Mouse (Mus musculus) splenic B cell, adult 2 months (primary cell): ENCODE results near the gene Alg9.

Experiments used
- DNase-seq: peaks from one replicate; pipeline ENCODE4 v3.0.0-alpha.2; 2011; ENCODE audit warnings: low read depth, low spot score
- H3K27me3 ChIP-seq: 2 replicates; pipeline ENCODE4 v1.6.1; 2012; ENCODE audit warnings: mild to moderate bottlenecking, low read length, moderate library complexity, mixed read lengths; ENCODE audit not compliant: control insufficient read depth, poor library complexity, insufficient read depth, severe bottlenecking
- H3K36me3 ChIP-seq: 2 replicates; pipeline ENCODE4 v1.6.1; 2012; ENCODE audit warnings: mild to moderate bottlenecking, low read length, moderate library complexity, mixed read lengths; ENCODE audit not compliant: control insufficient read depth, poor library complexity, insufficient read depth, severe bottlenecking

Gene Alg9

DNA sequence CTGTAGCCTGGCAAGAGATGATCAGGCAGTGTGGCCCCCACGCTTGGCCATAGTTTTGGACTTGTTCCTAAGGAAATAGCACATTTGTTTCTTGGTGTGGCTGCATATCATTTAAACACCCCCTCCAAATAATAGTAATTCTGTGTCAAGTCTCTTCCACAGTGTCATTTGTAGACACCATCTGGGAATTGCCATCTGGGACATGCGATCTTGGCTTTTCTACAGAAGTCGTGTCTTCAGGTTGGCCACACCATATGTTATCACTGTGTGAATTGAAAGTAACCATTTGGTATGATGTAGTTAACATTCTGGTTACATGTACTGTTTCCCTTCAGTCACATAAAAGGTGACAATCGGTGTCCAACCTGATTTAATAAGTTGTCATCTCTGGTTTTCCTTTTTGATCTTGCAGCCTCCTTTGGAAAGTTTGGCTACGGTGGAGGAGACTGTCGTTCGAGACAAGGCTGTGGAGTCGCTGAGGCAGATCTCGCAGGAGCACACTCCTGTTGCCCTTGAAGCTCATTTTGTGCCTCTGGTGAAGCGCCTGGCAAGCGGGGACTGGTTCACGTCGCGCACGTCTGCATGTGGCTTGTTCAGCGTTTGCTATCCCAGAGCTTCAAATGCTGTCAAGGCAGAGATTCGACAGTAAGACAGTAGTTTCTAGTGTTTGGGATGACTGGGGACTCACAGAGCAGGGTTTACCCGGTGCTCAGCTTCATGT is 86.5 kb downstream of the Alg9 start:
- peaks cover 14% of the 10 kb centered on the region for H3K36me3 ChIP-seq
- no peak for DNase-seq
- H3K27me3 ChIP-seq, result no peaks in the 10 kb centered on the region

GRCm38 (mm10) chr9:50863824-50864223 is 89.0 kb downstream of the Alg9 start:
- Histone ChIP-seq H3K27me3 (no peaks in the 10 kb centered on the region), H3K36me3 (peaks cover 14% of the 10 kb centered on the region)
- DNase-seq, result no peak

DNA sequence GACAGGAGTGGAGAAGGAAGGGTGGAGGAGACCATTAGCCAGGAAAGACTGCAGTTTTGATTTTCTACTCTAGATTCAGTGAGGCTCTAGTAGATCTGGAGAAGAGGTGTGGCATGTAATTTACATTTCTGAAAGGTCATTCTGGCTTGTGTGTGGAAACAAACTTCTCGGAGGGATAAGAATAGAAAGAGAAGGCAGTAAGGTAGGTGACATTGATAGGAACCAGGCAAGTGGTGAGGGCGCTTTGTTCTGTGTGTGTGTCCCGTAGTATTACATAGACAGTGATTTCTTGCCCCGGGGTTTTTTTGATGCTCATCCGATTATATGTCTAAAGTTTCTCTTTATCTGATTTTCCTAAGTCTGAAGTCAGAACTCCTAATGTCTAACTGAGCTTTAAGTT is 90.1 kb downstream of the Alg9 start:
- H3K27me3 ChIP-seq, result no peaks in the 10 kb centered on the region
- no peak for DNase-seq
- H3K36me3 ChIP-seq, result peaks cover 14% of the 10 kb centered on the region

DNA sequence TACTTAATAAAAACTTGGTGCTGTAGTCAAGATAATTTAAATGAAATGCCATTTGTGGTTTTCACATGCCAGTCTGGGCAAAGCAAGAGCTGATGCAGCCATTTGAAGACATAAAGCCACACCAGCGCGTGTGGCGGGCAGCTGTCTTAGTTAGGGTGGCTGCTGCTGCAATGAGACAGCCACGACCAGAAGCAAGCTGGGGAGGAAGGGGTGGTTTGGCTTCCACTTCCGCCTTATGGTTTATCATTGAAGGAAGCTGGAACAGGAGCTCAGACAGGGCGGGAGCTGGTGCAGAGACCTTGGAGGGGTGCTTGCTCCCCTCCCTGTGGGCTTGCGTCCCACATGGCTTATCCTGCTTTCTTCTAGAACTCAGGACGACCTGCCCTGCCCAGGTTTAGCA is 91.0 kb downstream of the Alg9 start:
- no peaks in the 10 kb centered on the region for H3K27me3 ChIP-seq
- H3K36me3 ChIP-seq, result peaks cover 17% of the 10 kb centered on the region
- DNase-seq, result no peak

DNA sequence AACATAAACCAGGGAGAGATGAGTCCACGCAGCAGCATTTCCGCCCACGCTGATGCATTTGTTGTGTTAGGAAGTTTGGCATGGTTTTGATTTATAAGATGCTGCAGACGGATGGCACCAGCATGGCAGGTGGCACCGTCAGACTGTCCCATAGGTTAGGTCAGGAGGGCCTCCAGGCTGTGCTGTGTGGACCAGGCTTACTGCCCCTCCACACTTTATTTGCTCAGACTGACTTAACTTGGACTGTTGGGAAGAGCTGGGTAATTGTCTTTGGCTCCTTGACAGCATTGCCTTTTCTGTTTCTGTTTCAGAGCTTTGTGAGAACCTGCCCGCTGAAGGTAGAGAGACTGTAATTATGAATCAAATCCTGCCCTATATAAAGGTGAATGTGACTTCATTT is 92.2 kb downstream of the Alg9 start:
- H3K27me3 ChIP-seq, result no peaks in the 10 kb centered on the region
- H3K36me3 ChIP-seq, result peaks cover 16% of the 10 kb centered on the region
- DNase-seq, result no peak

DNA sequence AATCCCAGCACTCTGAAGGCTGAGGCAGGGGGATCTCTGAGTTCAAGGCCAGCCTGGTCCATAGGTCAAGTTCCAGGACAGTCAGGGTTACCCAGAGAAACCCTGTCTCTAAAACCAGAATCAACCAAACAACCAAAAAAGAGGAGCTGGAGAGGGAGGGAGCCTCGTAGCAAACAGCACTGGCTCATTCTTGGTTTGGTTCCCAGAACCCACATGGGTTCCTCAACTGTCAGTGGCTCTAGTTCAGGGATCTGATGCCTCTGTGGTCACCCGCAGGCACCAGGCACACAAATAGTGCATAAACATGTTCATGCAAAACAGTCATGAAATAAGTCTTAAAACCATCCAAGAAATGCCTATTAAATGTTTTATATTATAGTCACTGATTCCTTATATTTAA is 93.4 kb downstream of the Alg9 start:
- H3K36me3 ChIP-seq, result peaks cover 12% of the 10 kb centered on the region
- DNase-seq, result no peak
- no peaks in the 10 kb centered on the region for H3K27me3 ChIP-seq

GRCm38 (mm10) chr9:50873210-50873609 is 98.4 kb downstream of the Alg9 start:
- Histone ChIP-seq H3K27me3 (no peaks in the 10 kb centered on the region), H3K36me3 (peaks cover 7% of the 10 kb centered on the region)
- no peak for DNase-seq

- no peaks in the 10 kb centered on the region for H3K27me3 ChIP-seq
- peaks cover 9% of the 10 kb centered on the region for H3K36me3 ChIP-seq
- DNase-seq, result no peak
Measured at GRCm38 (mm10) chr9:50874031-50874430, 99.2 kb downstream of the Alg9 start.

GRCm38 (mm10) chr9:50875470-50875869 is 100.7 kb downstream of the Alg9 start:
- Histone ChIP-seq H3K27me3 (no peaks in the 10 kb centered on the region), H3K36me3 (peaks cover 9% of the 10 kb centered on the region; the same call in 1 of the 2 replicates)
- DNase-seq, result no peak

- no peaks in the 10 kb centered on the region for H3K27me3 ChIP-seq
- peaks cover 6% of the 10 kb centered on the region for H3K36me3 ChIP-seq
- DNase-seq, result no peak
Measured at GRCm38 (mm10) chr9:50876287-50876686, 101.5 kb downstream of the Alg9 start.

DNA sequence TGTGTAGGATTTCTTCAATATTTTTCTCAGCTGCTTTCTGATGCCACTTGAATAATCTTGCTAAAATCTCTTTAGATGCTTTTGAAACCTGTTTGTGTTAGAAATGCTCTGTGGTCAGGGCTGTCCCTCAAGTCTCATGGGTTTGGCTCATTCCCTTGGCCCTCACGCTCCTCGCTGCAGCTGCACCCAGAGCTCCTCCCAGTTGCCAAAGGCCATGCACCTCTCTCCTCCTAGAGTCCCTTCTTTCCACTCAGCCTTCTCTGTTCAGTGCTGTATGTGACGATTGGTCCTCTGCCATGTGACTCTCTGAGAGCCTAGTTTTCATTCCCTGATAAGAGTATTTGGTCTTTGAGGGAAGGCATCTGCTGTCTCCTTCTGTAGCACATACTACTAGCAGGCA is 102.6 kb downstream of the Alg9 start:
- no peak for DNase-seq
- H3K27me3 ChIP-seq, result no peaks in the 10 kb centered on the region
- peaks cover 7% of the 10 kb centered on the region for H3K36me3 ChIP-seq

DNA sequence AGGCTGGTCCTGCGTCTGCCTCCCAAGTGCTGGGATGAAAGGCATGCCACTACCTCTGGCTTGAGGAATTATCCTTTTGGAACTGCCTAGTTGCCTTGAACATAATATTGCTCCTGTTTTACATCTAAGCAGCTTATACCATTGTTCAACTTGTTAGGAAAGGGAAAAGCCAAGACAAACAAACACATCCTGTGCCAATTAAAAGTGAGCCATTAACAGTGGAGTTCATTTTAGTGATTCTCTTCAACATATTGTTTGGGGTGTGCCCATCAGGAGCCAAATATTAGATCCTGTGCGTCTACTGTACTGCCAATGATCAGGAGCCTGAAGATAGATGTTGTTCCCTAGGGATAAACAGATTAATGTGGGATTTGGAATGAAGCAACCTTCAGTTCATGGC is 107.4 kb downstream of the Alg9 start:
- Histone ChIP-seq H3K27me3 (no peaks in the 10 kb centered on the region), H3K36me3 (peaks cover 7% of the 10 kb centered on the region)
- no peak for DNase-seq

DNA sequence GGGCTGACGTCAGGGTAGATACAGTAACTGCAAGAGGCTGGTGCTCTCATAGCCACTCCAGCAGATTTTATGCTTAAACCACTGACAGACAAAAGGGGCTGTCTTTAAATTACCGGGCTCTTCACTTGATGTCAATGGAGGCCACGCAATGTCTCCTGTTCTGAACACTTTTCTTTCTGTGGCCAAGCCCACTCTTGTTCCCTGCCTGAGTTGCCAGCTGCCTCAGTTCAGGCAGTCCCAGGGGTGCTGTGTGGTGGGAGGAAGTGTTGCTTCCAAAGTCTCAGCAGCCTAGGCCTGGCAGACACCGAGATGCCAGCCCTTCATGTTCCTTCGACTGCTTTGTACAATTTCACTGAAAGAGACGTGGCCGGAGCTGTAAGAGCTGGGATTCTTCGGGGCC is 109.3 kb downstream of the Alg9 start:
- DNase-seq, result no peak
- Histone ChIP-seq H3K27me3 (no peaks in the 10 kb centered on the region), H3K36me3 (peaks cover 5% of the 10 kb centered on the region)

GRCm38 (mm10) chr9:50884741-50885599 is 110.2 kb downstream of the Alg9 start:
- DNase-seq, result no peak
- H3K27me3 ChIP-seq, result no peaks in the 10 kb centered on the region
- peaks cover 1% of the 10 kb centered on the region for H3K36me3 ChIP-seq

DNA sequence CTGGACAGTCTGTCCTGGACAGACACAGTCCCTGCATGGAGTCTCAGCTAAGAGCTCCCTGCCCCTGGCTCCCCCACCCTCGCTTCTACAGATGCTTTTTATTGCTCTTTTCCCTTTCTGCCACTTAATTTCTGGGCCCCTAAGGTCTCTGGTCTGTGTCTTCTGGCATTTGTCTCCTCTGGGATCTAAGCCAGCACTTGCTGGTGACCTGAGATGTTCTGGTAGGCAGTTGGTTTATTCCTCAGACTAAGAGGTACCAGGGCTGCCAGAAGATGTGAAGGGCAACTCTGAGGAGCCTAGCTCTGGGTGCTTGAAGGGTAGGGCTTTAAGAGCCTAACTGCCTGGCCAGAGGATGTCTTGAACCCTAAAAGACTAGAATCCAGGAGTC is 110.8 kb downstream of the Alg9 start:
- DNase-seq, result no peak
- Histone ChIP-seq H3K36me3 (peaks cover 1% of the 10 kb centered on the region), H3K27me3 (no peaks in the 10 kb centered on the region)
